Mouse (Mus musculus): ENCODE measurements around the gene Bsn. TPM values are rescaled to one million over a fixed set of nuclear protein-coding genes. Genes with fewer than 3 reads are reported as not detected.

The Bsn gene
- total RNA-seq, 2 experiments from 2014 or later, result 216 to 234 TPM

DNA sequence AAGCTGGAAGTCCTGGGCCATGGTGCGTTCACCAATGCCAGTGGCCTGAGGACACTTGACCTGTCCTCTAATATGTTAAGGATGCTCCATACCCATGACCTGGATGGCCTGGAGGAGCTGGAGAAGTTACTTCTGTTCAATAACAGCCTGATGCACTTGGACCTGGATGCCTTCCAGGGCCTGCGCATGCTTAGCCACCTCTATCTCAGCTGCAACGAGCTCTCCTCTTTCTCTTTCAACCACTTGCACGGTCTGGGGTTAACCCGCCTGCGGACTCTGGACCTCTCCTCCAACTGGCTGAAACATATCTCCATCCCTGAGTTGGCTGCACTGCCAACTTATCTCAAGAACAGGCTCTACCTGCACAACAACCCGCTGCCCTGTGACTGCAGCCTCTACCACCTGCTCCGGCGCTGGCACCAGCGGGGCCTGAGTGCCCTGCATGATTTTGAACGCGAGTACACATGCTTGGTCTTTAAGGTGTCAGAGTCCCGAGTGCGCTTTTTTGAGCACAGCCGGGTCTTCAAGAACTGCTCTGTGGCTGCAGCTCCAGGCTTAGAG lies 136.4 kb downstream of the Bsn start:
- DNase-seq, result peak in 1 of 2 experiments; percentile 14

DNA sequence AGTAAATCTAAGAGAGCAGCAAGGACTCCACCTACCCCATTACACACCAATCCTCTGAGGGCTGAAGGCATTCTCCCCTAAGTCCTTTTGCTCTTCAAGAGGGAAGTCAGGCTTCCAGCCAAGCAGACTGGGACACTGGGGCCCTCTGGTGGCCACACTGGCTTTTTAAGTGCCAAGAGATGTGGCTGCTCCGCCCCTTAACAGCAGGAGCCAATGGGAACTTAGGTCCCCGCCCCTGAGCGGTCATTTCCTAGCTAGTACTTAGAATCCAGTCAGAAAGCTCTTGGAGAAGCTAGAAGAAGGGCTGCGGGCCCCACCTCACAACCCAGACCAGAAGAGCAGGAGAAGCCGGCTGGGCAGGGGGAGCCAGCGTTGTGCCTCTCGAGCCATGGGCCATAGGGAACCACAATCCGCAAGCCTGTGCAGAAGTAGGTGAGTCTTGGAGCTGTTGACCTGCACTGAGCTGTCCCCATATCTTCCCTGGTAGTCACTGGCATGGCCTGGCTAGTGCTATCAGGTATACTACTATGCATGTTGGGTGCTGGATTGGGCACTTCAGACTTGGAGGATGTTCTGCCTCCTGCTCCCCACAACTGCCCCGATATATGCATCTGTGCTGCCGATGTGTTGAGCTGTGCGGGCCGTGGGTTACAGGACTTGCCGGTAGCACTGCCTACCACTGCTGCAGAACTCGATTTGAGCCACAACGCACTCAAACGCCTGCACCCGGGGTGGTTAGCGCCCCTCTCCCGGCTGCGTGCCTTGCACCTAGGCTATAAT lies 137.1 kb downstream of the Bsn start, which contains the start of gene Amigo3:
Gene Amigo3, plus strand, starts transcription at position 275 of the 780 bp plus-strand sequence.
- peak; percentile 95 to 96 for DNase-seq

DNA sequence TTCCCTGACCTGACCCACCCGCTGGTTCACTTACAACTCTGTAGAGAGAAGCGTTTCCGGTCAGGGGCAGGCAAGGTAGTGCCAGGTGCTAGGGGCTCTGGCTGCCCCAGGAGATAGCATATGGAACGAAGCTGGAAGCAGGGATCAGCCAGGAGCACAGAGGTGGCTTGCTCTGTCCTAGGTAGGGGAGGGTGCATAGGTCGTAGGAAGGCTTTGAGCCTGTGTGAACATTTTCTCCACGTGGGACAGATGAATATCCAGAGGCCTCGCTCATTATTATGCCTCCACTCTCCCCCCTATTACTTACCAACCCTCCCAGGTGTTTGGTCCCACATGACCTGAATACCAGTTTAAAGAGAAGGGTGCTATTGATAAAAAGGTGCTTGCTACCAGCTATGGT lies 137.8 kb downstream of the Bsn start:
- DNase-seq, result no peak

DNA sequence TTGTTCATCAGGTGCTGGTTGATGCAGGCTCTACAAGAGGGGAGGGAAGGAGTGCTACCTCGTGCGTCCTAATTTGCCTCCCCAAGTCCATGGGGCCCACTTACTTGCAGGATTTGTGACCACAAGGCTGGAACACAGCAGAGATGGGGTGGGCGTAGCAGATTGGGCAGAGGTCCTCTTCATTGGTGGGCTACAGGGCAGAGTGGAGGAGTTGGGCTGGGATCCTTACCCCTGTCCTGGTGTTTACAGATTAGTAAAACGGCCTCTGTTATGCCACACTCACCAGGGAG lies 138.3 kb downstream of the Bsn start:
- DNase-seq, result no peak

DNA sequence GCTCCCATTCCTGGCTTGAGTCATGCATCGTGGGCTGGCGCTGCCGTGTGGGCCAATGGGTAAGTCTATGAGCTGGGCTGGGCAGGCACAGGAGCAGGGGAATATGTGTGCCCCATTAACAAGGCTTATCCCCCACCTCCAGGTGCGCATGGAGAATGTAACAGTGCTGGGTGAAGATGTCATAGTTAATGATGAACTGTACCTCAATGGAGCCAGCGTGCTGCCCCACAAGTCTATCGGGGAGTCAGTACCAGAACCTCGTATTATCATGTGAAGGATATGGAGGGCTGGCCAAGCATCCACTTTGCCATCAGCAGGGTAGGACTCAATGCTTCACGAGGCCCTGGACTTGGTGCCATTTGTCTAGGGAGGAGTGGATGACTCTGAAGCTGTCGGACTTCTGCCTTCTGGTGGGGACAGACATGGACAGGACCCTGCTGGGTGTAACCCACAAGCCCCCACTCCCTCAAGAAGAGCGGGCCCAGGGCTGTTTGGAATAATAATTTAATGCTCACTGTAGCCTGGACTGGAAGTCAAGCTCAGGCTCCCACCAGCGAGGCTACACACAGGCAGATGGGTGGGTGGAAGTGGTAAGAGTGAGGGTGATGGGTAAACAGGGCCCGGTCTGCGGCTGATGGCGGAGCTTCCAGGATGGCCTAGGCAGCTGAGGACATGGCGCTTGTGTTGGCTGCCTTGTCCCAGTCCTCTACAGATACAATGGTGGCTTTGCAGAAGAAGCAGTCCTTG lies 138.8 kb downstream of the Bsn start:
- DNase-seq, result no peak

DNA sequence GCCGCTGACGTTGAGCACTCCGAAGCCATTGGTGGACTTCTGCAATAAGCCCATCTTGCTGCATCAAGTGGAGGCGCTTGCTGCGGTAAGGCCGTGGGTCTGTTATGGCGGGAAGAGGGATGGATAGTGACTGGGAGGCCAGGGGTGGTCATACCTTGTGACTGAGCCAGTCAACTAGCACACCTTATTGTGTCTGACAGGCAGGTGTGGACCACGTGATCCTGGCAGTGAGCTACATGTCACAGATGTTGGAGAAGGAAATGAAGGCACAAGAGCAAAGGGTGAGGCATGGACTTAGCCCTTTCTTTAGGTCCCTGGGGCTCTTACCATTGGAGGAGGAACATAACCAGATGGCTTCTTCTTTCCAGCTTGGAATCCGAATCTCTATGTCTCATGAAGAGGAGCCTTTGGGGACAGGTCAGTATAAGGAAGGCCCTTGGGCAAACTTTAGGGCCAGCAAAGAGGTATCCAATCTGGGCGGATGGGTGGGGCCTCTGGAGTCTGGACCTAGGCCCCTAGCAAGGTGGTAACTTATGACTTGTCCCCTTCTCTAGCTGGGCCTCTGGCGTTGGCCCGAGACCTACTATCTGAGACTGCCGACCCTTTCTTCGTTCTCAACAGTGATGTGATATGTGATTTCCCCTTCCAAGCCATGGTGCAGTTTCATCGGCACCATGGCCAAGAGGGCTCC lies 140.5 kb downstream of the Bsn start:
- no peak for DNase-seq

DNA sequence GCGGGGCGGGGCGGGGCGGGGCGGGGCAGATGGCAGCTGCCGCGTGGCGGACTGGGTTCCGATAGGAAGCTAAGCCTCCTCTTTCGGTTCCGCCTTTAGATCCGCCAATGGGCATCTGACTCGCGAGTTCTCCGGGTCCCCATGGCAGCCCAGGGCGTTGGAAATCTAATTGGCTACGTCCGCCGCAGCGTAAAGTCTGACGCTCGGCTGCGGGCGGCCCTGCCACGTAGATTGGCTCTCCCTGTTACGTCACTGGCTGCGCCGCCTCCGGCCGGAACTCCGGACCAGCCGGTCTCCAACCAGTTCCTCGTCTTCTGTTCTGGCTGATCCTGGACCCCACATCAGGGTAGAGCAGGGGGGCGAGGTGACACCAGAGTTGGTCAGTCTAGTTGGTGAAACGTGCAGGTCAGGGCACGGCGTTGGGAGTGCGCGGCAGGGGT lies 141.1 kb downstream of the Bsn start, which contains the start of gene Gmppb:
Gene Gmppb, plus strand, starts transcription at position 227 of the 440 bp plus-strand sequence.
- DNase-seq, result peak; percentile 95 to 96

DNA sequence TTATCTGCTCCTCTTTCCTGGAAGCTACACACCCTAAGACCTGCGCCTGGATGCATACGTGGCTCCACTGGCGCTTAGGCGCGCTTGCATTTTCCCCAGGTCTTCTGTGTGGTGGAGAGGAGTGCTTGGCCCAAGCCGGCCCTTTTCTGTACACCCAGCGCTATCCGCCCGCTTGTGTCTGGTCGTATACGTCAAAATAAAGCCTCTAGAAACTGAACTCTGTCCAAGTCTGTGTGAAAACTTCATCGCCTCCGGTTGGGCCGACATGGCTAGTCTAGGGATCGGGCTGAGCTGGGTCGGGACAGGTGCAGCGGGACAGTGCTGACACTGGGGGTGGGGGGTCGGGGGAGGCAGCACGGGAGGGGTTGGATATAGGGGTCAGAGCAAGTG lies 141.6 kb downstream of the Bsn start:
- DNase-seq, result no peak

DNA sequence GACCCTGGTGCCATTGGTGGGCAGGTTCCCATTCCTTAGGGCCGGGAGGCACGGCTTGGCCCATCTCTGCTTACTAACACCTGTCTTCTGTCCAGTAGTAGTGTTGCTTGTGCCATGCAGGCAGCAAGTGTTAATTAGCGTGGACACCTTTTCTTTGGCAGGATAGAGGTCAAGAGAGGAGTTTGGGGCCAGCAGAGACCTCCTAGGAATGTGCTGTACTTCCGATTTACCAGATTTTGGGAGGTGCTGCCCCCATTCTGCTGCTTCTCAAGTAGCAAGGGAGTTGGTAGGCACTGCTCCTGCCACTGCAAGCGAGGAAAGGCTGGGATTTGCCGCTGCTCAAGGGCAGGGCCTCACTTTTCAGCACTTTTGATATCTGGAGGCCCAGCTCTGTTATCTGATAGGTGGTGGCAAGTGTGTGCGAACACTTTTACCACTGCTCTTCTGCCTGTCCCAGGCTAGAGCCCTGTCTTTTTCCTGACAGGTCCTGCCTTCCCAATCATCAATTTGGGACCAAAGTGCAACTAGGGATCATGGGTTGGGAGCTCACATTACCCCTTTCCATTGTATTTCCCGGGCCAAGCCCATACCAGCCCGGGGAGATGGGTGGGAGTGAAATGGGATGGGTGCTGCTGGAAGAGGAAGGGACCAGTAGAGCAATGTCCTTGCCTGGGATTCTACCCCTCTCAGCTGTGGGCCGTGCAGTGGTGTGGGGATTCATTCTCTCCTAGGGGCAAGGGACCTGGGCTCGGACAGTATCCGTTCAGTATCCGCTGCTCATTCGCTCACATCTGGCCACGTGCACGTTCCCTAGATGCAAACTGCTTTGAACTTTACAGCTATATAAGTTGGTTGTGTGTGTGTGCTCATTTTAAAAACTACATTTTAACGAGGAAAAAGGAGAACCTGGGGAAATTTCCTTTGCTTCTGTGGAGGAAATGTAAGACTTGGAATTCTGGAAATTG lies 142.3 kb downstream of the Bsn start:
- no peak for DNase-seq

DNA sequence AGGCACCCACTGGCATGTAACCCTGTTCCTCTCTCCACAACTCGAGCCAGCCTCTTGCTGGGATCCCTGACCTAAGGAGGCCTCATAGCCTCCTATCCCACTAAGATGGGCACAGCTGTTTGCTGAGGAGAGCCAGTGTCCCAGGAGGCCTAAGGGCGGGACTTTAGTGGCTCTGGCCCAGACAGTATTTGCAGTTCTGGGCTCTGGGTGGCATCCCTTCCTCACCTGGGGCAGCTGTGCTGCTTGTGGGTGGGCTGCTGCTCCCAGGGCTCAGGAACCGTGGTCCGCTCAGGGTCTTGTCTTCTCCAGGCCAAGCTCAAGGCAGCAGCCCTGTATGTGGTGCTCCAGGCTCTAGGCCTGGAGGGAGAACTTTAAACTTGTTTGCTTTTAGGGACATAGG lies 143.6 kb downstream of the Bsn start:
- DNase-seq, result no peak

Small RNAs within 50 kb of the gene (microRNA-seq; reads per million reads assigned to microRNA genes)
- gene Gm47303, result 0 reads per million in 2 experiments
- gene Mir7088, result 0 reads per million in 2 experiments

Other genes starting within 250 kb of the Bsn start
- gene Traip, start 240.2 kb downstream of the Bsn start, total RNA-seq (2021), result 10 to 100 TPM; 28.2 to 29.2 TPM
- 1 to 10 TPM; 4.6 to 5.2 TPM for gene Uba7, start 214.9 kb downstream of the Bsn start, total RNA-seq (2021)
- 1 to 10 TPM; 1.2 to 2.3 TPM for gene Gm20661, start 207.3 kb downstream of the Bsn start, total RNA-seq (2021)
- 10 to 100 TPM; 10.3 to 10.6 TPM for gene Inka1, start 204.5 kb downstream of the Bsn start, total RNA-seq (2021)
- gene Cdhr4, start 197.9 kb downstream of the Bsn start, total RNA-seq (2021), result 1 to 10 TPM; 3.7 to 5.5 TPM
- gene Gm20662, start 194.0 kb downstream of the Bsn start, total RNA-seq (2021), result 1 to 10 TPM; 1.6 to 3.8 TPM
- gene Ip6k1, start 187.9 kb downstream of the Bsn start, total RNA-seq (2021), result 100 to 1,000 TPM; 223 to 238 TPM
- gene Gmppb, start 141.1 kb downstream of the Bsn start, total RNA-seq (2021), result 10 to 100 TPM; 16.9 to 17.5 TPM
- gene Amigo3, start 137.2 kb downstream of the Bsn start, total RNA-seq (2021), result 1 to 10 TPM; 1.8 to 2.6 TPM
- gene Mst1, start 109.9 kb downstream of the Bsn start, total RNA-seq (2021), result not detected
- 100 to 1,000 TPM; 104 to 110 TPM for gene Rnf123, start 107.0 kb downstream of the Bsn start, total RNA-seq (2021)
- gene Apeh, start 95.8 kb downstream of the Bsn start, total RNA-seq (2021), result 10 to 100 TPM; 31.1 to 37.6 TPM
- 10 to 100 TPM; 77.8 to 82.4 TPM for gene Dag1, start 73.6 kb upstream of the Bsn start, total RNA-seq (2021)
- 100 to 1,000 TPM in 1 of 2 experiments, 10 to 100 TPM in 1; 96.7 to 118 TPM for gene Nicn1, start 100.0 kb upstream of the Bsn start, total RNA-seq (2021)
- 10 to 100 TPM; 34.9 to 36.2 TPM for gene Amt, start 106.5 kb upstream of the Bsn start, total RNA-seq (2021)
- gene Rhoa, start 115.7 kb upstream of the Bsn start, total RNA-seq (2021), result 100 to 1,000 TPM; 169 to 173 TPM
- gene Tcta, start 115.8 kb upstream of the Bsn start, total RNA-seq (2021), result 10 to 100 TPM; 29.1 to 30.0 TPM
- 10 to 100 TPM; 61.2 to 62.8 TPM for gene Gpx1, start 148.5 kb upstream of the Bsn start, total RNA-seq (2021)
- gene Usp4, start 157.5 kb upstream of the Bsn start, total RNA-seq (2021), result 100 to 1,000 TPM; 107 to 110 TPM
- 1 to 10 TPM; 2.6 to 2.9 TPM for gene 1700102P08Rik, start 202.4 kb upstream of the Bsn start, total RNA-seq (2021)
- under 1 TPM in 1 of 2 experiments, not detected in 1; 0.18 TPM for gene Ccdc36, start 238.1 kb upstream of the Bsn start, total RNA-seq (2021)
- not detected for gene BC048562, start 246.1 kb upstream of the Bsn start, total RNA-seq (2021)

Measured in layer of hippocampus, postnatal 36 days (tissue).